Mouse (Mus musculus): ENCODE measurements at regions not wholly inside any gene's neighbourhood (a gene's known extent, or its start where the extent isn't known, plus 50 kb on each side); places are given as distances from the start of the nearest gene placed in this dataset.
"Not testable (repeated sequence)": the region's sequence is repeated elsewhere in the genome, so short reads cannot be mapped to it uniquely, and the experiment has no call there.

- Histone ChIP-seq H3K9ac (ENCODE audit: low read length) (no peak overlapping the region), H3K9me3 (ENCODE audit: control insufficient read depth, low read length) (no peaks in the 10 kb centered on the region), H3K4me3 (ENCODE audit: low read depth, low read length) (no peak overlapping the region), H3K27ac (ENCODE audit: low read depth, low read length) (no peak overlapping the region), H3K27me3 (ENCODE audit: control insufficient read depth, insufficient read depth, low read length) (no peaks in the 10 kb centered on the region), H3K36me3 (ENCODE audit: control insufficient read depth, insufficient read depth, low read length) (no peaks in the 10 kb centered on the region), H3K4me2 (no peak overlapping the region), H3K4me1 (ENCODE audit: control insufficient read depth, insufficient read depth, low read length) (no peaks in the 10 kb centered on the region)
- no peak for DNase-seq (ENCODE audit: low spot score, missing footprints)
- no peak for ATAC-seq (ENCODE audit: low FRiP score)
These were observed 398.7 kb upstream of the Zfp960 start for GRCm38 (mm10) chr17:16665253-16665652.

- no peak for DNase-seq (ENCODE audit: low spot score, missing footprints)
- Histone ChIP-seq H3K36me3 (ENCODE audit: control insufficient read depth, insufficient read depth, low read length) (no peaks in the 10 kb centered on the region), H3K4me1 (ENCODE audit: control insufficient read depth, insufficient read depth, low read length) (no peaks in the 10 kb centered on the region), H3K9me3 (ENCODE audit: control insufficient read depth, low read length) (no peaks in the 10 kb centered on the region), H3K27me3 (ENCODE audit: control insufficient read depth, insufficient read depth, low read length) (no peaks in the 10 kb centered on the region), H3K27ac (ENCODE audit: low read depth, low read length) (no peak overlapping the region), H3K4me3 (ENCODE audit: low read depth, low read length) (no peak overlapping the region), H3K9ac (ENCODE audit: low read length) (no peak overlapping the region), H3K4me2 (no peak overlapping the region)
- WGBS: 75% methylated on average over 1 of the region's 1 CpGs
- no peak for ATAC-seq (ENCODE audit: low FRiP score)
These were observed 396.3 kb upstream of the Zfp960 start for GRCm38 (mm10) chr17:16667606-16668005.

GRCm38 (mm10) chr17:16704199-16704598, 359.7 kb upstream of the Zfp960 start:
- H3K4me1 ChIP-seq (ENCODE audit: control insufficient read depth, insufficient read depth, low read length): no peaks in the 10 kb centered on the region
- no peak overlapping the region for H3K4me2 ChIP-seq
- H3K9me3 ChIP-seq (ENCODE audit: control insufficient read depth, low read length): no peaks in the 10 kb centered on the region
- no peak overlapping the region for H3K9ac ChIP-seq (ENCODE audit: low read length)
- no peaks in the 10 kb centered on the region for H3K27me3 ChIP-seq (ENCODE audit: control insufficient read depth, insufficient read depth, low read length)
- ATAC-seq (ENCODE audit: low FRiP score) (no peak), DNase-seq (ENCODE audit: low spot score, missing footprints) (no peak)
- H3K27ac ChIP-seq (ENCODE audit: low read depth, low read length): no peak overlapping the region
- no peak overlapping the region for H3K4me3 ChIP-seq (ENCODE audit: low read depth, low read length)
- H3K36me3 ChIP-seq (ENCODE audit: control insufficient read depth, insufficient read depth, low read length): no peaks in the 10 kb centered on the region

DNA sequence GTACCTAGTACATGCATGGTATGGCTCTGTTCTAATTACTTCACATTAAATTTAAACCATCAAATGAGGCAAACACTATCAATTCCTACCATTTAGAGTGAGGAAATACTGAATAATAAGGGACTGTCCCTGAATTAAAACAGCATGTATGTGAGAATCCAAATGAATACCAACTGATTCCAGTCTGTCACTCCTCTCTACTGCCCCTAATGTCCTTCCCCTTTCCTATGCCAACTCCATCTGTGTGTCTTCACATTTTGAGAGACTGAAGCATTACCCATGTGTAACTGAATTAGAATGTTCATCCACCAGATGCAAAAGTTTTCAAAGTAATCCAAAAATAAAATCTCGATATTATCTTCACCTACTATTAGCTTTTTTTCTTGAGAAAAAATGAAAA, 358.0 kb upstream of the Zfp960 start:
- no peak overlapping the region for H3K4me3 ChIP-seq (ENCODE audit: low read depth, low read length)
- WGBS: 87% methylated on average over 1 of the region's 1 CpGs
- DNase-seq (ENCODE audit: low spot score, missing footprints): no peak
- H3K9me3 ChIP-seq (ENCODE audit: control insufficient read depth, low read length): no peaks in the 10 kb centered on the region
- no peak for ATAC-seq (ENCODE audit: low FRiP score)
- H3K9ac ChIP-seq (ENCODE audit: low read length): no peak overlapping the region
- H3K27ac ChIP-seq (ENCODE audit: low read depth, low read length): no peak overlapping the region
- no peak overlapping the region for H3K4me2 ChIP-seq
- no peaks in the 10 kb centered on the region for H3K27me3 ChIP-seq (ENCODE audit: control insufficient read depth, insufficient read depth, low read length)
- H3K36me3 ChIP-seq (ENCODE audit: control insufficient read depth, insufficient read depth, low read length): no peaks in the 10 kb centered on the region
- H3K4me1 ChIP-seq (ENCODE audit: control insufficient read depth, insufficient read depth, low read length): no peaks in the 10 kb centered on the region

- ATAC-seq (ENCODE audit: low FRiP score): no peak
These were observed 337.0 kb upstream of the Zfp960 start for GRCm38 (mm10) chr17:16726904-16727303.

GRCm38 (mm10) chr17:16753090-16753489, 310.8 kb upstream of the Zfp960 start:
- no peak for DNase-seq (ENCODE audit: low spot score, missing footprints)
- WGBS: 87% methylated on average over 4 of the region's 4 CpGs
- Histone ChIP-seq H3K9ac (ENCODE audit: low read length) (no peak overlapping the region), H3K27ac (ENCODE audit: low read depth, low read length) (no peak overlapping the region), H3K36me3 (ENCODE audit: control insufficient read depth, insufficient read depth, low read length) (no peaks in the 10 kb centered on the region), H3K4me3 (ENCODE audit: low read depth, low read length) (no peak overlapping the region), H3K9me3 (ENCODE audit: control insufficient read depth, low read length) (no peaks in the 10 kb centered on the region), H3K27me3 (ENCODE audit: control insufficient read depth, insufficient read depth, low read length) (no peaks in the 10 kb centered on the region), H3K4me2 (no peak overlapping the region), H3K4me1 (ENCODE audit: control insufficient read depth, insufficient read depth, low read length) (no peaks in the 10 kb centered on the region)
- ATAC-seq (ENCODE audit: low FRiP score): no peak

More at GRCm38 (mm10) chr17:16726904-16727303, 337.0 kb upstream of the Zfp960 start:
- Histone ChIP-seq H3K4me3 (ENCODE audit: low read depth, low read length) (no peak overlapping the region), H3K4me2 (no peak overlapping the region), H3K27ac (ENCODE audit: low read depth, low read length) (no peak overlapping the region), H3K9me3 (ENCODE audit: control insufficient read depth, low read length) (no peaks in the 10 kb centered on the region), H3K27me3 (ENCODE audit: control insufficient read depth, insufficient read depth, low read length) (no peaks in the 10 kb centered on the region), H3K9ac (ENCODE audit: low read length) (no peak overlapping the region), H3K4me1 (ENCODE audit: control insufficient read depth, insufficient read depth, low read length) (no peaks in the 10 kb centered on the region), H3K36me3 (ENCODE audit: control insufficient read depth, insufficient read depth, low read length) (no peaks in the 10 kb centered on the region)
- no peak for DNase-seq (ENCODE audit: low spot score, missing footprints)
- 90% methylated on average over 2 of the region's 2 CpGs for WGBS

DNA sequence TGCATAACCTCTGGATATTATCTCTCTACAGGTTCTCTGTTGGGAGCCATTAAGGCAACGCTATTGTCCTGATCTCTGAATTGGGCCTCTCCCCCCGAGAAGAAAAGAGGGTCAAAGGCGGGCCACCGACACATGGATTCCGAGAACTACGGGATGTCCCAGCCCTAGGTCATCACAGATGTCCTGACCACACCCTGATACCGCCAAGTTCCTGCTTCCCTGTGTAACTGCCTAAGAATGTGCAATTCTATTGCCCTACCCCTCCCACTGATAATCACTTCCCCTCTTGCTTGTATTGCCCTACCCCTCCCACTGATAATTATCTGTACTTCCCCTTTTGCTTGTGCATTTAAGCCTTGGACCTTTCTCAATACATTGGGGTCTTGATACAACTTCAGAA, 293.3 kb upstream of the Zfp960 start:
- not testable (repeated sequence) for H3K9me3 ChIP-seq (ENCODE audit: control insufficient read depth, low read length); ATAC-seq (ENCODE audit: low FRiP score); H3K4me2 ChIP-seq; H3K27ac ChIP-seq (ENCODE audit: low read depth, low read length); H3K27me3 ChIP-seq (ENCODE audit: control insufficient read depth, insufficient read depth, low read length); H3K36me3 ChIP-seq (ENCODE audit: control insufficient read depth, insufficient read depth, low read length); H3K4me1 ChIP-seq (ENCODE audit: control insufficient read depth, insufficient read depth, low read length); H3K9ac ChIP-seq (ENCODE audit: low read length); H3K4me3 ChIP-seq (ENCODE audit: low read depth, low read length); DNase-seq (ENCODE audit: low spot score, missing footprints)
- 87% methylated on average over 7 of the region's 7 CpGs for WGBS

DNA sequence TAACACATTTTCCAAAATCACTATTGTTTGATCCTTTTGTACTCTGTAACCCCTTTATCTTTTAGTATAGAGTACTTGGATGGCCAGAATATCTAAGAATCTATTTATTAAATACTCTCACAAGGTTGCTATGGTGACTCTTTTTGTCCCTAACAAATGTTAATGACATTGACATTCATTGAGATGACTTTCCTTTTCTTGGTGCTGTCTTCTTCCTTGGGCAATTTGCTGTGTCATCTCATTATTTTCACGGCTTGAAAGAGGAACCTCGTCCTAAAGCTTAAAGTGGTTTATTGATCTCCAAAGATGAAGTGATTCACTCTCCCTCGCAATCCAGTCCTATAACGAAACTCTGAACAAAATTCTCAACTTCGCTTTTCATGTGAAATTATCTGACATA, 265.6 kb upstream of the Zfp960 start:
- no peak overlapping the region for H3K4me3 ChIP-seq (ENCODE audit: low read depth, low read length)
- no peak overlapping the region for H3K4me2 ChIP-seq
- H3K4me1 ChIP-seq (ENCODE audit: control insufficient read depth, insufficient read depth, low read length): no peaks in the 10 kb centered on the region
- no peak overlapping the region for H3K27ac ChIP-seq (ENCODE audit: low read depth, low read length)
- no peaks in the 10 kb centered on the region for H3K9me3 ChIP-seq (ENCODE audit: control insufficient read depth, low read length)
- ATAC-seq (ENCODE audit: low FRiP score) (no peak), DNase-seq (ENCODE audit: low spot score, missing footprints) (no peak)
- WGBS: 78% methylated on average over 5 of the region's 5 CpGs
- H3K36me3 ChIP-seq (ENCODE audit: control insufficient read depth, insufficient read depth, low read length): no peaks in the 10 kb centered on the region
- no peak overlapping the region for H3K9ac ChIP-seq (ENCODE audit: low read length)
- no peaks in the 10 kb centered on the region for H3K27me3 ChIP-seq (ENCODE audit: control insufficient read depth, insufficient read depth, low read length)

- no peaks in the 10 kb centered on the region for H3K27me3 ChIP-seq (ENCODE audit: control insufficient read depth, insufficient read depth, low read length)
- no peak overlapping the region for H3K9ac ChIP-seq (ENCODE audit: low read length)
- ATAC-seq (ENCODE audit: low FRiP score) (no peak), DNase-seq (ENCODE audit: low spot score, missing footprints) (no peak)
- no peak overlapping the region for H3K4me3 ChIP-seq (ENCODE audit: low read depth, low read length)
- no peak overlapping the region for H3K27ac ChIP-seq (ENCODE audit: low read depth, low read length)
- no peaks in the 10 kb centered on the region for H3K4me1 ChIP-seq (ENCODE audit: control insufficient read depth, insufficient read depth, low read length)
- H3K9me3 ChIP-seq (ENCODE audit: control insufficient read depth, low read length): no peaks in the 10 kb centered on the region
- no peaks in the 10 kb centered on the region for H3K36me3 ChIP-seq (ENCODE audit: control insufficient read depth, insufficient read depth, low read length)
- 48% methylated on average over 3 of the region's 3 CpGs for WGBS
- H3K4me2 ChIP-seq: no peak overlapping the region
These were observed 258.9 kb upstream of the Zfp960 start for GRCm38 (mm10) chr17:16804986-16805385.

- no peaks in the 10 kb centered on the region for H3K27me3 ChIP-seq (ENCODE audit: control insufficient read depth, insufficient read depth, low read length)
- H3K4me2 ChIP-seq: no peak overlapping the region
- ATAC-seq (ENCODE audit: low FRiP score) (no peak), DNase-seq (ENCODE audit: low spot score, missing footprints) (no peak)
- 26% methylated on average over 3 of the region's 3 CpGs for WGBS
- H3K9ac ChIP-seq (ENCODE audit: low read length): no peak overlapping the region
- H3K9me3 ChIP-seq (ENCODE audit: control insufficient read depth, low read length): no peaks in the 10 kb centered on the region
- no peaks in the 10 kb centered on the region for H3K4me1 ChIP-seq (ENCODE audit: control insufficient read depth, insufficient read depth, low read length)
- H3K36me3 ChIP-seq (ENCODE audit: control insufficient read depth, insufficient read depth, low read length): no peaks in the 10 kb centered on the region
- H3K27ac ChIP-seq (ENCODE audit: low read depth, low read length): no peak overlapping the region
- H3K4me3 ChIP-seq (ENCODE audit: low read depth, low read length): no peak overlapping the region
These were observed 245.5 kb upstream of the Zfp960 start for GRCm38 (mm10) chr17:16818421-16818820.

Data from midbrain, embryonic 11.5 days (tissue).